Mouse (Mus musculus) midbrain, postnatal 0 days (tissue): ENCODE measurements around the gene Uck2. TPM values are rescaled to one million over a fixed set of nuclear protein-coding genes. Genes with fewer than 3 reads are reported as not detected.

ENCODE experiments used
- ATAC-seq: fragments of 200-750 bp; cut with Nextera tagmentation; 2 replicates; pipeline ENCODE4 v1.8.0; 2017; ENCODE audit warnings: moderate number of reproducible peaks, mild to moderate bottlenecking, moderate TSS enrichment, moderate library complexity; ENCODE audit not compliant: low FRiP score
- DNase-seq: peaks from one replicate; pipeline ENCODE4 v3.0.0-alpha.2; 2015; ENCODE audit warnings: low spot score
- H3K27ac ChIP-seq: fragments of 300-500 bp; sonication (generic); 2 replicates; pipeline ENCODE4 v1.5.1; 2014; ENCODE audit warnings: low read depth, mild to moderate bottlenecking, low read length, mixed read lengths
- H3K27me3 ChIP-seq: fragments of 300-500 bp; sonication (generic); 2 replicates; pipeline ENCODE4 v1.6.1; 2014; ENCODE audit warnings: low read length, control low read depth, mixed read lengths; ENCODE audit not compliant: insufficient read depth
- H3K36me3 ChIP-seq: fragments of 300-500 bp; sonication (generic); 2 replicates; pipeline ENCODE4 v1.6.1; 2014; ENCODE audit warnings: low read length, control low read depth, mixed read lengths; ENCODE audit not compliant: insufficient read depth
- H3K4me1 ChIP-seq: fragments of 300-500 bp; sonication (generic); 2 replicates; pipeline ENCODE4 v1.6.1; 2014; ENCODE audit warnings: mild to moderate bottlenecking, control low read depth, antibody characterized with exemption, low read length, mixed read lengths; ENCODE audit not compliant: insufficient read depth
- H3K4me2 ChIP-seq: fragments of 300-500 bp; sonication (generic); 2 replicates; pipeline ENCODE4 v1.6.1; 2014; ENCODE audit warnings: low read depth, mild to moderate bottlenecking, low read length, mixed read lengths; ENCODE audit not compliant: poor library complexity, severe bottlenecking
- H3K4me3 ChIP-seq: fragments of 300-500 bp; sonication (generic); 2 replicates; pipeline ENCODE4 v1.5.1; 2014; ENCODE audit warnings: low read depth, mild to moderate bottlenecking, low read length, moderate library complexity
- H3K9ac ChIP-seq: fragments of 300-500 bp; sonication (generic); replicated peaks from 2 replicates; pipeline ENCODE4 v1.6.1; 2014; ENCODE audit warnings: mild to moderate bottlenecking, low read length, moderate library complexity, mixed read lengths; ENCODE audit not compliant: poor library complexity, severe bottlenecking
- H3K9me3 ChIP-seq: fragments of 300-500 bp; sonication (generic); 2 replicates; pipeline ENCODE4 v1.6.1; 2016; ENCODE audit warnings: low read length, control low read depth
- CTCF ChIP-seq: IDR thresholded peaks from 2 replicates; pipeline ENCODE4 v1.5.1; 2016; ENCODE audit warnings: antibody characterized with exemption, mild to moderate bottlenecking
- WGBS: fragments of 180-500 bp; shearing (Covaris S2); extraction: QIAGEN DNeasy Blood & Tissue Kit; methylation state at CpG from one replicate; pipeline ENCODE4 v1.1.7; 2014; 5-methylcytosine and 5-hydroxymethylcytosine counted together
- polyA plus RNA-seq: library from polyadenylated mRNA; unstranded; fragments of >200 nt; fragmentation: Nextera tagmentation; extraction: Ambion mirVana; gene quantifications from 2 replicates; pipeline ENCODE4 v1.2.1, GENCODE M21; 2015
- total RNA-seq: library from RNA; depleted of rRNA; stranded (reverse); fragments of >200 nt; gene quantifications from 2 replicates; pipeline ENCODE4 v1.2.3, GENCODE M21; 2014

The Uck2 gene
- total and polyA plus RNA-seq, 2 experiments from 2014 or later: 42.7 to 74.2 TPM

DNA sequence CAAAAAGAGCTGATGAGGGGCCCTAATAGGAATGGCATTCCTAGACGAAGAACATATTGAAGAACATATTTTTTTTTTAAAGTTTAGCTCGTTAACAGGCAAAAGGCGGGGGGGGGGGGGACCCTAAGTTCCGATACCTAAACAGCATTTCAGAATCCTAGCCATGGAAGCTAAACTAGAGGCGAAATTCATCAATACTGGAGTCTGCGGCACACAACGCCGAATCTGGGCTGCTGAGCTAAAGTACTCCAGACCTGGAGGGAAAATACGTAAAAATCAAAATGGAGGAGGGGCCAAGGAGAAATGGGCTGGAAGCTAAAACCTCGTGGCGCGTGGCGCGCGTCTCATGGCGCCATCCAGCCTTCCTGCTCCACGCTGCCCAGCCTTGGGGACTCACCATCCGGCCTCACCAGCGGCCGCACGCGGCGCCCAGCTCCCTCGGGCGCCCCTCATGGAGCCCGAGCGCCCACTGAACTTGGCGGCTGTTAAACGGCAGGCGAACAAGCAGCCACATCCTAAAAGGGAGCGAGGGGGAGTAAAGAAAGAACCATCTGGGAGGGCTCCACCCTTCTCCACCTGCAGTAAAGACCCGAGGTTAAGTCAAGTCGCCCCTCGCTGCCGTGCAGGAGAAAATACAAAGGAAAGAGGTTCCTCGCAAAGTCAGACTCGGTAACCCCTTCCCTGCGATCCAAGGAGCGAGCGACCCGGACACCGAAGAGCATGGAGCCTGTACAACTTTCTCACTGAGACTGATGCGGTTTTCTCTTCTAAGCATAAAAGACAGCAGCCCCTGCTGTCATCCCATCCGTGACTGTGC, 1.5 kb downstream of the Uck2 start:
- ATAC-seq (peak; percentile 31), DNase-seq (peak; percentile 72)
- Histone ChIP-seq H3K4me2 (peak overlapping the region; percentile 79), H3K9ac (peak overlapping the region; percentile 84), H3K27me3 (no peaks in the 10 kb centered on the region), H3K36me3 (no peaks in the 10 kb centered on the region), H3K4me1 (peaks cover 3% of the 10 kb centered on the region; the same call in 1 of the 2 replicates), H3K27ac (peak overlapping the region; percentile 88), H3K9me3 (no peaks in the 10 kb centered on the region), H3K4me3 (peak overlapping the region; percentile 92)
- TF ChIP-seq CTCF: no peak
- WGBS: 1% methylated on average over 44 of the region's 44 CpGs

DNA sequence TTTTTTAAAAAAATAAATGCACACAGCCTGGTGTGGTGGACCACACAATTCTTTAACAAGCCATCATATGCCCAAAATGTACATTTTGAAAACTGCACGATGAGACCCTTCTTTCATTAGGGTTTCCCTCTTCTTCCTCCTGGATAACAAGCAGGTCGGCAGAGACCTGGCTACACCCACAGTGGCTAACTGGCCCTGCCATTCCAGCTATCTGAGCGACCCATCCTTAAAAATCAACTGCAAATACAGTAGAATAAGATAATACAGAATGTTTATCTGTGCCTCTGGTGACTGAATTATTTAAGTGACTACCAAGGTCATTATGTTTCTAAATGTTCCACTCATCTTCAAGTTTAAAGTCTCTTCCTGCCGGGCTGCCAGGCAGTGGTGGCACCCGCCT, 2.4 kb downstream of the Uck2 start:
- no peaks in the 10 kb centered on the region for H3K27me3 ChIP-seq
- ATAC-seq (no peak), DNase-seq (no peak)
- no peaks in the 10 kb centered on the region for H3K36me3 ChIP-seq
- no peak overlapping the region for H3K9ac ChIP-seq
- peaks cover 3% of the 10 kb centered on the region; the same call in 1 of the 2 replicates for H3K4me1 ChIP-seq
- whole genome bisulfite sequencing: 58% methylated on average over 5 of the region's 5 CpGs
- H3K9me3 ChIP-seq: no peaks in the 10 kb centered on the region
- H3K4me3 ChIP-seq: peak overlapping the region; percentile 92; the same call in 1 of the 2 replicates
- peak overlapping the region; percentile 79 for H3K4me2 ChIP-seq
- H3K27ac ChIP-seq: no peak overlapping the region
- TF ChIP-seq CTCF: no peak

DNA sequence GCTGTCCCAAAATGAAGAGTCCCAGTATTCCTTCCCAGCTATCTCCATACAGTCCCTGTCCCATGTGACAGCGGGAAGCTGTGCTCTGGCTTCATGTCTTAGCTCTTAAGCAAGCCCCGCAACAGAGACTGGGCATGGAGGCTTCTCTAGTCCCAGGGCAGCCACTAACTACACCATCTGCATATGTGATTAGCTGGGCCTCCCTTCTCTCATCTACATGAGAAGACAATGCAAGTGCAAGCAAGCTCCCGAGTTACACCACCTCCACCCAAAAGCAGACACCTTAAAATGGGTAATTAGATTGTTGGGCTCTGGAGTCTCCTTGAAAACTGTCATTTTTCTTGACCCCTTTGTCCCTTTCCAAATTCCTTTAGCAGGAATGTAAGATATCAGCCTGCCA, 3.0 kb downstream of the Uck2 start:
- Histone ChIP-seq H3K4me2 (0 out of 2 replicates have a peak overlapping the region, but pooled peaks have one; percentile 79), H3K36me3 (no peaks in the 10 kb centered on the region), H3K27ac (no peak overlapping the region), H3K4me1 (peaks cover 3% of the 10 kb centered on the region; the same call in 1 of the 2 replicates), H3K27me3 (no peaks in the 10 kb centered on the region), H3K9ac (no peak overlapping the region), H3K9me3 (no peaks in the 10 kb centered on the region), H3K4me3 (no peak overlapping the region)
- TF ChIP-seq CTCF: no peak
- WGBS: 55% methylated on average over 3 of the region's 3 CpGs
- DNase-seq (no peak), ATAC-seq (no peak)

DNA sequence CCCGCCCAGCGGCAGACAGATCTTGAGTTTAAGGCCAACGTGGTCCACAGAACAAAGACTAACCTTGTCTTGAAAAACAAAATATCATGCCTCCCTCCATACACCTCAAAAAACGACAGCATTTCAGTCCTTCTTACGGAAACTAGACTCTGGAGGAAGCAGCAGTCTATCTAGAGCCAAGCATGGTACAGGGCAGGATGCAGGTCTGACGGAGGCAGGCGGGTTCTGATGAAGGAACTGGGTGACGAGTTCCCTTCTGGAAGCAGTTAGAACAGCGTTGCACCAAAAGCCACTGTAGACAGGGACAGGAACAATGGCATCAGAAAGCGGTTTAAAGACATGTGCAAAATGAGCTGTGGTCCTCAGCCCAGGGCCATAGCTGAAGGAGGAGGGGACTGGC, 5.1 kb downstream of the Uck2 start:
- H3K27ac ChIP-seq: no peak overlapping the region
- no peak for TF ChIP-seq CTCF
- no peak for DNase-seq
- peaks cover 3% of the 10 kb centered on the region; the same call in 1 of the 2 replicates for H3K4me1 ChIP-seq
- no peak overlapping the region for H3K9ac ChIP-seq
- no peak overlapping the region for H3K4me2 ChIP-seq
- H3K27me3 ChIP-seq: no peaks in the 10 kb centered on the region
- no peak for ATAC-seq
- no peak overlapping the region for H3K4me3 ChIP-seq
- 86% methylated on average over 10 of the region's 10 CpGs for WGBS
- no peaks in the 10 kb centered on the region for H3K36me3 ChIP-seq
- H3K9me3 ChIP-seq: no peaks in the 10 kb centered on the region

DNA sequence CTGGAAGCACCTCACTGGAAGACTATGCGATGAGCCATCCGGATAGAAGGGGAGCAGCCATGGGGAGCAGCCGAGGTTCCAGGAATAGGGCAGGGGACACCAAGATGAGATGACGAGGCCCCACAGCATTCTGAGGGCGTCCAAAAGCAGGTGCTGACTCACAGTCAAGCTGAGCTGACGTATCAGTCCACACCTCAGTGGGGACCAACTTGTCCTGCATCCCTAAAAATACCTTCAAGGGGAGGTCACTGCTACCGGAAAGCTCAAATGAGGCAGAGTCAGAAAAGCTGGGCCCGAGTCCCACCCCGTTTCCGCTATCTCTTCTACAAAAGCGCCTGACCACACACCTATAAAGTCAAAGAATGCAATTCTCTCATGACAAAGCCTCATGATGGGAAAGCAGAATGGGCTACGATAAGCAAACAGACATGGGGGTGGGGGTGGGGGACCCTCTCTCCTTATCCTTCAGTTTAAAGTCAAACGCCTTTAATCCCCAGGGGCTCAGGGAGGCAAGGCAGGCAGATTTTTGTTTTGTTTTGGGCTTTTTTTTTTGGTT, 5.9 kb downstream of the Uck2 start:
- Histone ChIP-seq H3K27ac (no peak overlapping the region), H3K36me3 (no peaks in the 10 kb centered on the region), H3K9ac (no peak overlapping the region), H3K4me2 (no peak overlapping the region), H3K27me3 (no peaks in the 10 kb centered on the region), H3K9me3 (no peaks in the 10 kb centered on the region), H3K4me3 (no peak overlapping the region), H3K4me1 (peaks cover 3% of the 10 kb centered on the region; the same call in 1 of the 2 replicates)
- ATAC-seq (no peak), DNase-seq (no peak)
- TF ChIP-seq CTCF: no peak
- WGBS: 80% methylated on average over 13 of the region's 13 CpGs

DNA sequence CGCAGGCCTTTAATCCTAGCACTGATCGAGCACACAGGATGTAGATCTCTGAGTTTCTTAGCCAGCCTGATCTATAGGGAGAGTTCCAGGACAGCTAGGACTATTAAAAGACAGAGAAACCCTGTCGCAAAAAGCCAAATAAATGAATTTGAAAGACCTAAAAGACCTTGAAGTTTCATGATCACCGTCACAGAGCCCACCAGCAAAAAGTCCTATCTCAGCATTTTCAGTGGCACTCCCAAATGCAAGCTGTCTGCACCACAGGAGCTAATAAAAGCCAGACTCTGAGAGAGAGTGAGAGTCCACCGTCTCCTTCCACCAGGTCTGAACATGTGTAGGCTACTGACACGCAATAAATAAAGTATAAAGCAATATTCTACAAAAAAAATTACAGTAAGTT, 6.7 kb downstream of the Uck2 start:
- H3K27ac ChIP-seq: no peak overlapping the region
- H3K9ac ChIP-seq: no peak overlapping the region
- H3K9me3 ChIP-seq: no peaks in the 10 kb centered on the region
- peaks cover 3% of the 10 kb centered on the region; the same call in 1 of the 2 replicates for H3K4me1 ChIP-seq
- no peaks in the 10 kb centered on the region for H3K27me3 ChIP-seq
- H3K36me3 ChIP-seq: no peaks in the 10 kb centered on the region
- H3K4me2 ChIP-seq: no peak overlapping the region
- ATAC-seq (no peak), DNase-seq (no peak)
- WGBS: 73% methylated on average over 6 of the region's 6 CpGs
- no peak for TF ChIP-seq CTCF
- H3K4me3 ChIP-seq: no peak overlapping the region
